Mouse (Mus musculus) neural tube, embryonic 14.5 days (tissue): ENCODE measurements around the gene Zfp664. TPM values are rescaled to one million over a fixed set of nuclear protein-coding genes. Genes with fewer than 3 reads are reported as not detected.

Experiments used
- ATAC-seq: fragments of 200-750 bp; cut with Nextera tagmentation; 2 replicates; pipeline ENCODE4 v1.8.0; 2017; ENCODE audit warnings: low read depth, mild to moderate bottlenecking, moderate TSS enrichment, moderate library complexity
- H3K27ac ChIP-seq: fragments of 300-500 bp; sonication (generic); 2 replicates; pipeline ENCODE4 v1.5.1; 2014; ENCODE audit warnings: low read depth, mild to moderate bottlenecking, control low read depth, low read length, moderate library complexity, mixed read lengths
- H3K27me3 ChIP-seq: fragments of 300-500 bp; sonication (generic); 2 replicates; pipeline ENCODE4 v1.6.1; 2014; ENCODE audit warnings: low read length; ENCODE audit not compliant: control insufficient read depth, insufficient read depth
- H3K36me3 ChIP-seq: fragments of 300-500 bp; sonication (generic); 2 replicates; pipeline ENCODE4 v1.6.1; 2014; ENCODE audit warnings: low read length, mixed read lengths; ENCODE audit not compliant: control insufficient read depth, insufficient read depth
- H3K4me1 ChIP-seq: fragments of 300-500 bp; sonication (generic); 2 replicates; pipeline ENCODE4 v1.6.1; 2014; ENCODE audit warnings: low read length; ENCODE audit not compliant: control insufficient read depth, insufficient read depth
- H3K4me2 ChIP-seq: fragments of 300-500 bp; sonication (generic); 2 replicates; pipeline ENCODE4 v1.6.1; 2014; ENCODE audit warnings: mild to moderate bottlenecking, low read depth, low read length, control low read depth
- H3K4me3 ChIP-seq: fragments of 300-500 bp; sonication (generic); 2 replicates; pipeline ENCODE4 v1.5.1; 2014; ENCODE audit warnings: low read depth, low read length, control low read depth, mixed read lengths
- H3K9ac ChIP-seq: fragments of 300-500 bp; sonication (generic); replicated peaks from 2 replicates; pipeline ENCODE4 v1.6.1; 2014; ENCODE audit warnings: low read depth, mild to moderate bottlenecking, control low read depth, low read length, mixed read lengths
- H3K9me3 ChIP-seq: fragments of 300-500 bp; sonication (generic); 2 replicates; pipeline ENCODE4 v1.6.1; 2016; ENCODE audit warnings: low read length; ENCODE audit not compliant: control insufficient read depth
- WGBS: fragments of 180-500 bp; shearing (Covaris S2); extraction: QIAGEN DNeasy Blood & Tissue Kit; methylation state at CpG from one replicate; pipeline ENCODE4 v1.1.7; 2014; 5-methylcytosine and 5-hydroxymethylcytosine counted together
- polyA plus RNA-seq: library from polyadenylated mRNA; unstranded; fragments of >200 nt; fragmentation: Nextera tagmentation; extraction: Ambion mirVana; gene quantifications from 2 replicates; pipeline ENCODE4 v1.2.1, GENCODE M21; 2014

Gene Zfp664
- polyA plus RNA-seq, 1 experiment from 2014 or later, result 88.3 TPM

GRCm38 (mm10) chr5:124903852-124904251 lies 41.4 kb downstream of the Zfp664 start:
- Histone ChIP-seq H3K4me3 (no peak overlapping the region), H3K27ac (no peak overlapping the region), H3K4me2 (no peak overlapping the region), H3K9me3 (no peaks in the 10 kb centered on the region), H3K4me1 (0 out of 2 replicates have a peak, but pooled peaks cover 4% of the 10 kb centered on the region), H3K36me3 (no peaks in the 10 kb centered on the region), H3K27me3 (no peaks in the 10 kb centered on the region), H3K9ac (no peak overlapping the region)
- 89% methylated on average over 4 of the region's 4 CpGs for WGBS
- no peak for ATAC-seq

DNA sequence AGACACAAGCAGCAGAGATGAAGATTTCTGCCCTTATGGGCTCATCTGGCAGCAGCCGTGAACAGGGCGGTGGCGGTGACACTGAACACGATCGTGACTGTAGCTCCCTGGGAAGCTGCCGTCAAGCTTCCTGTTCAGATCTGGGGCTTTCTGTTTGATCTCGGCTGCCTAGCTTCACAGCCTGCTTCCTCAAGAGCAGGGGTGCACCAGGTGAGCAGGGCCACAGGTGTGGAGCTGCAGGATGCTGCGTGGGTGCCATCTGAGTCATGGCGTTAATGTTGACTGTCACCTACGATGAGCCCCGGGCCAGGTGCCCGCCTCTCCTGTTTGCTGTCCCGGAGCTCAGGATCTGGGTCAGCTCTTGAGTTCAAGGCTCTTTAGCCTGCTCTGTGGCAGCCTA lies 44.4 kb downstream of the Zfp664 start:
- Histone ChIP-seq H3K9me3 (no peaks in the 10 kb centered on the region), H3K27me3 (no peaks in the 10 kb centered on the region), H3K4me2 (no peak overlapping the region), H3K9ac (no peak overlapping the region), H3K4me3 (no peak overlapping the region), H3K4me1 (no peaks in the 10 kb centered on the region), H3K27ac (no peak overlapping the region), H3K36me3 (no peaks in the 10 kb centered on the region)
- ATAC-seq, result no peak
- WGBS, result 73% methylated on average over 13 of the region's 13 CpGs

DNA sequence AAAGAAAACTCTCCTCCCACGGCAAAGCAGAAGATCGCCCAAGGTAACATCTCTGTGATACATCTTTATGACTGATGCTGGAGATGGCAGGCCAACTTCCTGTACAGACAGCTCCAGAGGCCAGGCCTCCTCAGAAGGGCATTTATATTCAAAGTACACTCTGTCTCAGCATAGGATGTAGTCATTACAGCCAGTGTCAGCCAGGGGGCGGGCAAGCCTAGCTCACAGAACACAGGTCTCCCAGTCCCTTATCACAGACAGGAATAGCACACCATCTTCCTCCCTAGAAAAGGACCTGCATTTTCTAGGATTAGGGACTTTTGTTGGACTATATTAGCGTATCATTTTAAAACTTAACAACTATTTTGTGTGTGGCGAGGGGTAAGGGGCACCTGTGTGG lies 46.4 kb downstream of the Zfp664 start:
- H3K27me3 ChIP-seq, result no peaks in the 10 kb centered on the region
- ATAC-seq, result peak; percentile 89; the same call in 1 of the 2 replicates
- no peak overlapping the region for H3K27ac ChIP-seq
- H3K9ac ChIP-seq, result no peak overlapping the region; the same call in 1 of the 2 replicates
- no peaks in the 10 kb centered on the region for H3K9me3 ChIP-seq
- H3K4me2 ChIP-seq, result no peak overlapping the region
- 25% methylated on average over 5 of the region's 5 CpGs for WGBS
- H3K36me3 ChIP-seq, result no peaks in the 10 kb centered on the region
- no peak overlapping the region for H3K4me3 ChIP-seq
- H3K4me1 ChIP-seq, result 0 out of 2 replicates have a peak, but pooled peaks cover 4% of the 10 kb centered on the region

DNA sequence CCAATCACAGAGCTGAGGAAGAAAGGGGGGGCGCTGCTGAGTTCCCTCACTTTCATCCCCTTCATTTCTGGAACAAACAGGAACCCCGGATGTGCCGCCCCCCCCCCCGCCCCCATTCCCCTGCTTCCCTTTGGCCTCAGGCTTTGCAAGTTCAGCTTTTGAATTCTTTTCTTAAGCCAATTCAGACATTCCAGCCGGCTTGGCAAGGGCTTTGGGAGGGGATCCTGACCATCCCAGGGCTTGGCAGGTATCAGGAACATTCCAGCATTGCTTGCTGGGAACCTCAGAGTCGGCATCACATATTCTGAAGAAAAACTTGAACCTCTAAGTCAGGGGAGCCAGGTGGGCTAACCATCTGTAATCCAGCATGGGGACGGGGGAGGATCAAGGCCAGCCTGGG lies 49.8 kb downstream of the Zfp664 start:
- ATAC-seq, result no peak
- no peaks in the 10 kb centered on the region for H3K27me3 ChIP-seq
- no peaks in the 10 kb centered on the region for H3K36me3 ChIP-seq
- no peak overlapping the region for H3K4me3 ChIP-seq
- H3K27ac ChIP-seq, result no peak overlapping the region
- WGBS, result 67% methylated on average over 7 of the region's 7 CpGs
- H3K9ac ChIP-seq, result no peak overlapping the region
- H3K9me3 ChIP-seq, result no peaks in the 10 kb centered on the region
- 0 out of 2 replicates have a peak, but pooled peaks cover 4% of the 10 kb centered on the region for H3K4me1 ChIP-seq
- H3K4me2 ChIP-seq, result no peak overlapping the region

DNA sequence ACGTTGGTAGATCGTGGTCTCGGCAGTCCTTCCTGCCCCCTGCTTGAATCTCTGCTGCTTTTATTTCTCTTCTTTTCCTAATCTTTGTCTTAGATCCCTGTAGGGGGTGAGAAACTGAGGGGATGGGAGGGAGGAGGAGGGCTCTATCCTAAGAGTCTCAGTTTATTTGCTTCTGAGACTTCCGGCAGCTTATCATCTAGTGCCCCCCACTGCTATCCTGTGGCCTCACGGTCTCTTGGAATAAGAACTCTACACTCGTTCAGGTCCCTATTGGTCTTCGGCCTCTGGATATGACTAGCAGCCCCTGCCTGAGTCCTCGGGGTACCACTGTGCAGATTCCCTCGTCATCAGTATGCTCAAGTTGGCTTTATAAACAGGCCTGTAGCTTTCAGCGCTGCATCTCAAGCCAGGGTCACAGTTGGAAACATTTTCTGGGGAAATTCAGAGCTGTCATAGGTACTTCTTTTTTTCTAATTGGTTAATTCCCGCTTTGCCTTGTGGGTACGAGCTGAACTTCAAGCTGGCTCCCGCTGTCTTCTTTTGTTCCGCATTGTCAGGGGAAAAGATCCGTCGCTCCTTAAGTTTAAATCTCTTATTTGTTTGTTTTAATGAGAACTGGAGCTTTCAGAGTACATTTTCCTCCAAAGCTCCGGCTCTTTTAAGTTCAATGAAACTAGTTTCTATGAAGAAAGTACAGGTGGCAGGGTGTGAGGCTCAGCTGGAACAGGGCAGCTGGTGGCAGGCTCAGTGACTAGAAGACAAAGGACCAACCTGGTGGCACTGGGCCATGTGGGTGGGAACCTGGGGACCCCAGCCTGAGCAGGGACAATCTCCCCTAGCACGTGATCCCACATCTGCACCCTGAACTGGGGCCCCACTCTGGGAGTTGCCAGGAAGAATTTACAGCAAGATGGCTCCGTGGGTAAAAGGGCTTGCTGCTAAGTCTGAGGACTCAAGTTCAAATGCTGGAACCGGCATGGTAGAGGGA lies 50.7 kb downstream of the Zfp664 start:
- Histone ChIP-seq H3K4me2 (no peak overlapping the region), H3K4me1 (0 out of 2 replicates have a peak, but pooled peaks cover 4% of the 10 kb centered on the region), H3K27ac (peak overlapping the region; percentile 28; the same call in 1 of the 2 replicates), H3K36me3 (no peaks in the 10 kb centered on the region), H3K9ac (no peak overlapping the region), H3K27me3 (no peaks in the 10 kb centered on the region), H3K4me3 (no peak overlapping the region), H3K9me3 (no peaks in the 10 kb centered on the region)
- no peak for ATAC-seq
- WGBS, result 29% methylated on average over 20 of the region's 20 CpGs

GRCm38 (mm10) chr5:124919798-124920197 lies 57.3 kb downstream of the Zfp664 start:
- Histone ChIP-seq H3K4me3 (no peak overlapping the region), H3K27ac (no peak overlapping the region), H3K9ac (no peak overlapping the region), H3K9me3 (no peaks in the 10 kb centered on the region), H3K4me1 (peaks cover 10% of the 10 kb centered on the region), H3K36me3 (no peaks in the 10 kb centered on the region), H3K4me2 (no peak overlapping the region), H3K27me3 (no peaks in the 10 kb centered on the region)
- ATAC-seq, result no peak
- WGBS, result 79% methylated on average over 3 of the region's 3 CpGs

DNA sequence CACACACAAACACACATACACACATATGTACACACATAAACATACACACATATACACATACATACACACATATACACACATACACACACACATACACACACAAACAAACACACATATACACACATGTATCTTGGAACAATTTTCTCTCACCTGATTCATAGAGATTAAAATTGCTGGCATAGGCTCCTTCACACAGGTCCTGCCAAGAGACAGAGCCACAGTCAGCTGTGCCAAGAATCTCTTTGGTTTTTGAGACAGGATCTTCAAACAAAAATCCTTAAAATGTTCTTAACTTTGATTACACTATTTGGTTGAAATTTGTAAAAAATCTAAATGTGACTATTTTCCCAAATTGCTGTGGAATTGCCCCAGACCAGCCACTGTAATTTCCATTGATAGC lies 58.9 kb downstream of the Zfp664 start:
- ATAC-seq, result no peak
- Histone ChIP-seq H3K36me3 (no peaks in the 10 kb centered on the region), H3K9ac (no peak overlapping the region), H3K27ac (no peak overlapping the region), H3K4me1 (peaks cover 10% of the 10 kb centered on the region), H3K4me2 (no peak overlapping the region), H3K4me3 (no peak overlapping the region), H3K27me3 (no peaks in the 10 kb centered on the region), H3K9me3 (no peaks in the 10 kb centered on the region)

DNA sequence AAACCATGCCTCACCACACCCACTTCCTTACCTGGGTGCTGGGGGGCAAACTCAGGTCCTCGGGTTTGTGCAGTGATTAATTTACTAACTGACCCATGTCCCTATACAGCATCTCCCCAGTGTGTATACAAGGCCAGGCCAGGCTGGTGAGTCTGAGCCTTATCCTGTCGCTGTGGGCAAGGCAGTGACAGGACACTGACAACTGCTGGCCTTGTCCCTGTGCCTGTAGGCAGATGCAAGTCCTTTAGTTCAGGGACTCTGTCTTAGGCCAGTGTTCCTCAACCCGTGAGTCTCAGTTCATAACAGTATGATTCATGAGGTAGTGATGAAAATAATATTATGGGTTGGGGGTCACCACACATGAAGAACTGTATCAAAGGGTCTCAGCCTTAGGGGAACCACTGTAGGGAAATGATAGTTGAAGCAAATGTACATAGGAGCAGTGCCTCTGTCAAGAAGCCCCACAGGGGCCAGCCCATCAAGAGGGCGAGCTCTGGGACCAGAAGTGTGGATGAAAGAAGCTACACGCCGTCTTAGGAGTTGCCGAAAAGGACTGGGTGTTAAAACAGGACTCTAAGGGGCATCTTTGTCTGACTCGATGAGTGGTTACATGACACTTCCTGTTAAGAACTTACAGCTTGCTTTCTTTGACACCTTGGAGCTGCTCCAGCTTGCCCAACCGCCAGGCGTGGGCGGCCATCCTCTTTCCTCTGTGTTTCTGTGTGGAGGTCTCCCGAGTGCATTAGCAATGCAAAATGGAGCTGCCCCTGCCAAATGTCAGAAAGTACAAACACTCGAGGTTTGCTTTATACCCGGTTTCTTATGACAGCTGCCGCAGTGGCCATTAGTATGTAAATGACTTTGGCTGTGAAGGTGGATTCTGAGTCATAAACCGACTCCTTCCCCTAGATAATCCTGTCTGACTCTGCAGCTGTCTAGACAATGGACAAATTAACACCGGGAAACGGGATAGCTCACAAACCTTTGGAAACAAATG lies 60.2 kb downstream of the Zfp664 start:
- H3K9me3 ChIP-seq, result no peaks in the 10 kb centered on the region
- peaks cover 10% of the 10 kb centered on the region for H3K4me1 ChIP-seq
- peak overlapping the region; percentile 83 for H3K27ac ChIP-seq
- no peak overlapping the region; the same call in 1 of the 2 replicates for H3K4me2 ChIP-seq
- no peak overlapping the region for H3K4me3 ChIP-seq
- no peaks in the 10 kb centered on the region for H3K36me3 ChIP-seq
- no peak overlapping the region for H3K9ac ChIP-seq
- H3K27me3 ChIP-seq, result no peaks in the 10 kb centered on the region
- 15% methylated on average over 18 of the region's 18 CpGs for WGBS
- ATAC-seq, result peak; percentile 71
